Mouse (Mus musculus): Measurements from ENCODE around the gene Tmem139.

DNA sequence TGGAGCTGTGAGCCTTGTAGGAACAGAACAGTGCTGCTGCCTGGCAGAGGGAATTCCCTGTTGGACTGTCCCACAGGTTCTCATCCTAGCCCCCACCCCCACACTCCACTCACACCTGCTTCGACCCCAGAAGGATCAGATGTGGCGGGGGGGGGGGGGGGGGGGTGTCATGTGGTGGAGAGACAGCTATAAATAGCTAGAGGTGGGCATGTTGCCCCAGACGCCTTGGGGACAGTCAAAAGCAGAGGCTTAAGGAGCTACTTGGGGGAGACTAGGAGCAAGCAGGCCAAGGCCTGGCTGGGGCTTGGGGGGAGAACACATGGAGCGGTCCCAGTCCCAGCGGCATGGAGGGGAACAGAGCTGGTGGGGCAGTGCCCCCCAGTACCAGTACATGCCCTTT is 24.7 kb downstream of the Tmem139 start, which contains the start of gene Clcn1:
- TF ChIP-seq POLR2A (IDR thresholded peaks at IDR 0.05; ENCODE audit: low read depth, low read length): no peak
- no peak for TF ChIP-seq CTCF (conservative IDR thresholded peaks at IDR 0.05; ENCODE audit: insufficient read depth, insufficient read length, low read depth, low read length)
